Mouse (Mus musculus) embryonic fibroblast, embryonic 13.5 days (primary cell): ENCODE measurements around the gene Zfp503. TPM values are rescaled to one million over a fixed set of nuclear protein-coding genes. Genes with fewer than 3 reads are reported as not detected.
A peak's percentile ranks its signal among the peaks of the same experiment; 100 is the strongest.

Experiments
- H3K27ac ChIP-seq: 2 replicates; pipeline ENCODE4 v1.5.1; 2012; ENCODE audit warnings: low read length, control low read depth, inconsistent platforms; ENCODE audit not compliant: insufficient read depth
- H3K4me1 ChIP-seq: 2 replicates; pipeline ENCODE4 v1.6.1; 2011; ENCODE audit warnings: low read length; ENCODE audit not compliant: control insufficient read depth, insufficient read depth
- H3K4me3 ChIP-seq: 2 replicates; pipeline ENCODE4 v1.5.1; 2011; ENCODE audit warnings: mild to moderate bottlenecking, control low read depth, low read length; ENCODE audit not compliant: insufficient read depth
- CTCF ChIP-seq: IDR thresholded peaks from 2 replicates; pipeline ENCODE4 v1.5.1; 2011; ENCODE audit warnings: mild to moderate bottlenecking, control low read depth, low read length, moderate library complexity, borderline replicate concordance; ENCODE audit not compliant: insufficient read depth
- POLR2A ChIP-seq: IDR thresholded peaks from 2 replicates; pipeline ENCODE4 v1.6.1; 2011; ENCODE audit warnings: low read depth, mild to moderate bottlenecking, control low read depth, low read length, moderate library complexity
- polyA plus RNA-seq: library from polyadenylated mRNA; stranded (reverse); fragments of >200 nt; gene quantifications from 2 replicates; pipeline ENCODE4 v1.2.4, GENCODE M21; 2011; ENCODE audit warnings: low read depth; ENCODE audit not compliant: missing spikeins, insufficient read length

Zfp503 gene
- polyA plus RNA-seq, 1 experiment, result 29.8 TPM

DNA sequence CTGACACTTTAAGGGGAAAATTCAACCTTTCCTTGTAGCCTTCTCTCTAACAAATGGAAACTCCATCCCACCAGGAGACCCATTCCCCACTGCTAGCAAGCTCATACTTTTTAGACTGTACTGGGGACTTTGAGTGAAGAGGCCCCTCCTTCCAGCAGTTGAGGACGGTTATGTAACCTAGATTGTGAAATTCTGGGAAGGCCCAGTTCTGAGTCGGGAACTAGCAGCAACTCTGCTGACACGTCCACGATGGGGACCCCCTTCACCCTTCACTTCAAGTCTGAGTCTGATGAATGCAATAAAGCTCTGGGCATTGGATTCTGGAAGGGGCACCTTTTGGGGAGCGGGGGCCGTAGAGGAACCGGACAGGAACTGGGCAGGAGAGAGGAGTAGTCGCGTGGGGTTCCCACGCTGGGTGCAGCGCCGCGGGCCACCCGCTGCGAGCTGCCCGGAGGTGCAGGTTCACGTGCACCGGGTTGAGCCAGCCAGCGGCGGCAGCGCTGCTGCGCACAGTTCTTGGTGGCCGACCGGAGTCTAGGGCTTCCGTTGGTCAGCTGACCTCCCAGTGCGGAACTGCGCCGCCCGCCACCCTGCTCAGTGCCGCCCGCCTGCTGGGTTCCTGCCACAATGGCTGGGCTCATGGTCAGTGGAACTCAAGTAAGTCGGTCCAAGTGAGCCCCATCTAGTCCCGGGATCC is 30.0 kb upstream of the Zfp503 start, which contains the start of gene Lrmda:
Lrmda (plus strand) TSS at position 461 of the 697 bp plus-strand sequence.
- Histone ChIP-seq H3K4me3 (no peak within 1 kb of the TSS; the same call in 1 of the 2 replicates), H3K4me1 (no peaks in the 10 kb centered on the region), H3K27ac (no peak within 1 kb of the TSS)
- TF ChIP-seq POLR2A (no peak), CTCF (no peak)

DNA sequence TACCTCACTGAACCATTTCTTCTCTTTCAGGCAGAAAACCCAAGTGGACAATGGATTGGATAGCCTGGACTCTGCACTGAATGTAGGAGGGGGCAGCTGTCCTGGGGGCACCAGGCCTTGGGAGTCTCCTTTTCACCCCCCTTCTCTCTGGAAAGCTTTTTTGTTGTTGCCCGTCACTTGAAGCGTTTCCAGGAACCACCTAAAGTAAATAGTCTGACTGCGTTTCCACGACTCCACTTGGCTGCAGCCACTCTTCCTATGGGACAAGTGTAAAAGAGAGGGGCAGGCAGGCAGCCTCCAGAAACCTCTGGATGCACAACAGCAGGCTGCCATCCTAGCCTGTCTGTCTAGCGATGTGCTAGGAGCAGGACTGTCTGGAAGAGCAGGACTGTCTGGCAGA is 27.6 kb upstream of the Zfp503 start:
- H3K4me1 ChIP-seq, result no peaks in the 10 kb centered on the region
- no peak overlapping the region for H3K27ac ChIP-seq
- TF ChIP-seq CTCF (no peak), POLR2A (no peak)
- H3K4me3 ChIP-seq, result no peak overlapping the region

DNA sequence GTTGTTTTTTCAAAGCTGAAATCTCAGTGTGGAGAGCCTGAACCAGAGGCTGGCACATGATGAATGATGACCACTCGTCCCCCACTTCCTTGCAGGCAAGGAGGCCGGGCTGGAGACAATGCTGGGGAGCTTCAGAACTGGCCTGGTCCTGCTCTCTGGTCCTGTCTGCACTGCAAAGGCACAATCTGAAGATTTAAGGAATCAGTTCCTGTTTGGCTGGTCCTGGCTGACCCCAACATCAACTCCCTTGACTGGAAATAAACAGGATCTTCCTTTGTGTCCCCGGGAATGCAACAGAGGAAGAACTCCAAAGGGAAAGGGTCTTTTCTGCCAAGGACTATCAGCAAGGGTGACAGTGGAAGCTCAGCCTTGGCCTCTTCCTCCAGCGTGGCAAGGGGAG is 25.4 kb upstream of the Zfp503 start:
- H3K4me1 ChIP-seq, result no peaks in the 10 kb centered on the region
- no peak overlapping the region for H3K4me3 ChIP-seq
- H3K27ac ChIP-seq, result no peak overlapping the region
- TF ChIP-seq POLR2A (no peak), CTCF (no peak)

DNA sequence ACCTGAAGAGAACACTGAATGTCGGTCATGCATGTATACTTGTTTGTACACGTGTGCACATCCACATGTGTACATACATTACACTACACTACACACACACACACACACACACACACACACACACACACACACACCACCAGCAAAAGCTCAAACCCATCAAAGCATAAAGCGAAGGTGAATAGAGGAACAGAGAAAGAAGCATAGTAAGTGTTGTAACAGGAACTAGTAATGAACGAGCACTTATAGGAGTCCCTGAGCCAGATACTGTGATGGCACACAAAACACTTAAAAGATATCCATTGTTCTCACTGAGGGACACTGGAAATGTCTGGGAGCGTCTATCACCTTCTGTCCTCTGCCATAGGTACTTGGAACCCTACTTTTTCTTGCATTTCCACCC is 24.9 kb upstream of the Zfp503 start:
- TF ChIP-seq CTCF, result no peak
- no peak for TF ChIP-seq POLR2A
- Histone ChIP-seq H3K4me1 (no peaks in the 10 kb centered on the region), H3K27ac (no peak overlapping the region), H3K4me3 (no peak overlapping the region)

DNA sequence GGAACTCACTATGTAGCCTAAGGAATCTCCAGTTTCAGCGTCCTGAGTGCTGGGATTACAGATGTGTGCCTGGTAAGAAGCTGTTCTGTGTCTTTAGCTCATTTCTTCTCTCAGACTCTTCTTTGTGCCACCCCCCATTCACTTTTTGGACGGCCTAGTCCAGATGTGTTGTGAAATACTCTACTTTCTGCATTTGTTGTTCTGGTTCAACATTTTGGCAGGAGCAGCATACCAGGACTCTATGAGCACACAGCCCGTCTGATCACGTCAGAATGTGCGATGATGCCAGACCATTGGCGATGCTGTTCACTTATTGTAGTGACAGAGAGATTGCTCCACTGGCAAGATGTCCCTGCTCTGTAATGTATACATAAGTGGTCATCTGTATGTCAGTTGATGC is 17.6 kb upstream of the Zfp503 start:
- Histone ChIP-seq H3K27ac (no peak overlapping the region), H3K4me3 (no peak overlapping the region), H3K4me1 (no peaks in the 10 kb centered on the region)
- TF ChIP-seq CTCF (no peak), POLR2A (no peak)

GRCm38 (mm10) chr14:22004943-22005342 is 15.5 kb upstream of the Zfp503 start:
- H3K27ac ChIP-seq, result no peak overlapping the region
- no peak overlapping the region for H3K4me3 ChIP-seq
- H3K4me1 ChIP-seq, result no peaks in the 10 kb centered on the region
- no peak for TF ChIP-seq CTCF
- no peak for TF ChIP-seq POLR2A

- TF ChIP-seq CTCF, result no peak
- no peak for TF ChIP-seq POLR2A
- H3K4me1 ChIP-seq, result no peaks in the 10 kb centered on the region
- H3K4me3 ChIP-seq, result no peak overlapping the region
Measured at GRCm38 (mm10) chr14:22003631-22004030, 14.2 kb upstream of the Zfp503 start.

DNA sequence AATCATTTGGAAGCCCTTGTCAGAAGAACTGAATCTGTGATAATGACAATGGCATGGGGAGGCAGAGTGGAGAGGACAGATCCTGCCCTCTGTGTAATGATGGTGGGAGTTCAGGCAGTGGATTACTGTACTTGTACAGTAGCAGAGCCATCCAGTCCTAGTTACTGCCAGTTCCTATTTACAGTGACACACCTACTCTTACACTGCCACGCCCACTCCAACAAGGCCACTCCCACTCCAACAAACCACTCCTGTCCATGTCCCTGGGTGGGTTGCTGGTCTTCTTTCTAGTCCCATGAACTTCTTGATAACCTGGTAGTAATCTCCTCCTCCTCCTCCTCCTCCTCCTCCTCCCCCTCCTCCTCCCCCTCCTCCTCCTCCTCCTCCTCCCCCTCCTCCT is 13.8 kb upstream of the Zfp503 start:
- TF ChIP-seq POLR2A (no peak), CTCF (no peak)
- H3K4me1 ChIP-seq, result no peaks in the 10 kb centered on the region
- H3K27ac ChIP-seq, result peak overlapping the region; percentile 47
- H3K4me3 ChIP-seq, result no peak overlapping the region

More at GRCm38 (mm10) chr14:22003631-22004030, 14.2 kb upstream of the Zfp503 start:
- H3K27ac ChIP-seq, result no peak overlapping the region

DNA sequence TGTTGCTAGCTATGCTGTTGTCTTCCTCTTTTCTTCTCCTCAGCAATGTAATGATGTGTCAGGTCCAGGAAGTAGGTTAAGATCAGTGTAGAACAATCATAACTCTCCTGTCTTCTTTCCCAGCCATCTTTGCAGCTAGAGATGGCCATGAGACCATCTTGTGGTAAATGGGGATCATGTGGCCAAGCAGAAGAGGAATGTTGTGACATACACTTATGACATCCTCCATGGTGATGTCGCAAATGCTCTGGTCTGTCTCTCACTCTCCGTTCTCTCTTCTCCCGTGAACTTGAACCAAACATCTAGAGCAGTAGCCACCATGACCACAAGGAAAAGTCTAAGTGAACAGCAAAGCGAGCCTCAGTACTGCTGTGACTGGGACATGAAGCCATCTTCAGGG is 10.2 kb upstream of the Zfp503 start:
- Histone ChIP-seq H3K4me3 (no peak overlapping the region), H3K27ac (no peak overlapping the region), H3K4me1 (no peaks in the 10 kb centered on the region)
- TF ChIP-seq CTCF (no peak), POLR2A (no peak)

DNA sequence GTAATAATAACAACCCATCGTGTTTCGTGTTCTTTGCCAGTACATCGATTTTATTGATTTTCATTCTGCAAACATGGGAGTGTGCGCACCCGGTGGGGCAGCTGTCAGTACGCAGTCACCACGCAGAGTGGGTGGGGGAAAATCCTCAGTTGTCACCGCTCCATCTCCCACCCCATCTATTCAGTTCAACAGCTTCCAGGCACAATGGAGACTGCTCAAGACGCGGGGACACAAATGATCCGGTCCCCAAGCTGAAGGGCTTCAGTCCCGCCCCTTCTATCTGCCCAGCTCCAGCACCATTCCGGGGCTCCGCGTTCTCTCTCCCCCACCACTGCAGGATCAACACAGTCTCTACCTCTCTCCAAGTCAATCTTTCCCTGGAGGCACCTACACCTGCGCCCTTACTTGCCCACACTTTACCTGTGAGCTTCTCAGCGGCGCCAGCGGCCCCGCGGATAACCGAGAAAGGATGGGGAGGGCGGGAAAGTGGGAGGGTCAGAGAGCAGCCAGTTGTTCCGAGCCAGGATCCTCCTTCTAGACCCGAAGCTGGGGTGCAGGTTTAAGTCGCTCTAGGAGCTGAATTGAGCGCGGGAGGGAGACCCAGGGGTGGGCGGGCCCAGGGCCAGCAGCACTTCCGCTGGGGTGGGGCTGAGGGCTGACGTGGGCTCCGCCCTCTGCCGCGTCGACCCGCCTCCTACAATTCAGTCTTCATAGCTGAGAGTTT is 5.8 kb upstream of the Zfp503 start:
- Histone ChIP-seq H3K4me3 (peak overlapping the region; percentile 59), H3K27ac (peak overlapping the region; percentile 55; the same call in 1 of the 2 replicates), H3K4me1 (no peaks in the 10 kb centered on the region; the same call in 1 of the 2 replicates)
- TF ChIP-seq CTCF (no peak), POLR2A (0 out of 2 replicates have a peak, but pooled peaks have one; percentile 41)
